Mouse (Mus musculus) testis, postnatal 10 days (tissue): ENCODE results near the gene Cfap61.

ENCODE experiments used
- DNase-seq: peaks from one replicate; pipeline ENCODE4 v3.0.0; 2021; ENCODE audit warnings: low spot score

Cfap61 gene

DNA sequence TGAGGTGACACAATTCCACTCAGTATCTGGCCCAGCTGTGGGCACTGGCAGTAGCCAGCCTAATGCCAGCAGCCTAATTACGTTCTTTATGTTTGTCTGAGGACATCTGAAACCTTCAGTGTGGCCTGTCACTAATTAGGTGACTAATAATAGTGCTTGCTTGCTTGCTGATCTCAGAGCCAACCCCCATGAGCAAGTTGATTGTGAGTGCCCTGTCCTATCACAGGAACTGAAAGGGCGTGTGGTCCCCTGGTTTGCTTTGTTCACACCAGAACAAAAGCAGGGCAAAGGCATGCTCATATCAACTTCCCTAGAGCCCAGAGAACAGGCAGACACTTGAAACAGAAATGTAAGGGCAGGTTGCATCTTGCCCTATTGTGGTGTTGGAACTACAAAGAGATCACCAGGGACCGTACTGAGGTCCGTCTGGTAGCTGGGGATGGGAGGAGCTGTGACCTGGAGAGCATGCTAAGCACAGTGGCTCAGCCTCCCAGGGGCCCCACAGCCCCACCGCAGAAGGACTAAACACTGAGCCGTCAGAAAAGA, 148.8 kb downstream of the Cfap61 start:
- DNase-seq = no peak

DNA sequence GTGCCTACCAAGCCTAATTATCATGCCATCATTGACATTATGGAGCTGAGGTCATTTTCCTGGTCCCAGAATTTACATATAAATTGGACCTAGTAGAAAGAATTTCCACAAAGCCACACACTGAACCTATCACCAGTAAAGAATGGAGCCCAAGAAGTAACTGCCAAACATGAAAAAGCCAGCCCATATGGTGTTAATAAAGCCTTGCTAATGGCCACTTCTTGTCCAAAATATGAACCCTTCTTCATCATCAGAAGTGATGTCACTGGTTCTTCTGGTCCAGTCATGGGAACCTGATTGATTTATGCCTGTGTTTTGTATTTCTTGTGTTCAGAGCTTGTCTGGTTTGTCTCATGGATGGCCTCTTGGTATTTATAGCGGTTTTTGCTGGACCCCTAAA, 152.8 kb downstream of the Cfap61 start:
- no peak for DNase-seq

DNA sequence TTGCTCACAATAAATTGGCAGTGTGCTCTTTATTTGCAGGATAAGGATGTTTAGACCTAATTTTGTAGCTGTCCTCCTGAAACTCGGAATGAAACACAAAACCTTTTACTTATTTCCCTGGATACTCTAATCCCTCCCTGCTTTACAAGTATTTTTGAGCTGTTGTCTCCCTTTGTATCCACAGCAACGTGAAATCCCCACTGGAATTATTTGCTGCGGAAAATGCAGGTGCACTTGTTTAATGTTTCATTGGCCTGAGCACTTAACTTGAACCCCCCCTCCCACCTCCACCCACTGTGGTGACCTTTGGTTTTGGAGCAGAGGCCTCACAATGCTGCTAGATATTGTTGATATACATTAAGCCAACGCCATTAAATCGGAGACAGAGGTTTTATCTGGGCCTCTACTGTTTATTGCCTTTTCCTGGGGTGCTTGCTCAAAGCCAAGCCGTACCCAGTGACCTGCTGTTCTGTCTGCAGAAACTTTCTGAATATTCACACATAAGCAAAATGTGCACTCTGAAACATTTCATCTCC, 154.6 kb downstream of the Cfap61 start:
- DNase-seq = no peak

DNA sequence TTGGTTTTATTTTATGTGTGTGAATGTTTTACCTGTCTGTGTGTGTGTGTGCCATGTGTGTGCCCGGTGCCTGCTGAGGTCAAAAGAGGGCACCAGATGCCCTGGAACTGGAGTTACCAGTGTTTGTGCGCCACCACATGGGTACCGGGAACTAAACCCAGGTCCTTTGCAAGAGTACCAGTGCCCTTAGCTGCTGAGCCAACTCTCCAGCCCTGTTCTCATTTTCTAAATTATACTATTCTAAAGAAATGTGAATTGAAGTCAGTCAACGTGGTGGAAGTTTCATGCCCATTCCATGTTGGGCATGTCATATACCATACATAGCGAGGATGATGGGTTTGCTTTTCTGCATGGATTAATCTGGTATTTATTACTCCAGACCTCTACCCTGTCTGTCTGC, 162.9 kb downstream of the Cfap61 start:
- DNase-seq = no peak

DNA sequence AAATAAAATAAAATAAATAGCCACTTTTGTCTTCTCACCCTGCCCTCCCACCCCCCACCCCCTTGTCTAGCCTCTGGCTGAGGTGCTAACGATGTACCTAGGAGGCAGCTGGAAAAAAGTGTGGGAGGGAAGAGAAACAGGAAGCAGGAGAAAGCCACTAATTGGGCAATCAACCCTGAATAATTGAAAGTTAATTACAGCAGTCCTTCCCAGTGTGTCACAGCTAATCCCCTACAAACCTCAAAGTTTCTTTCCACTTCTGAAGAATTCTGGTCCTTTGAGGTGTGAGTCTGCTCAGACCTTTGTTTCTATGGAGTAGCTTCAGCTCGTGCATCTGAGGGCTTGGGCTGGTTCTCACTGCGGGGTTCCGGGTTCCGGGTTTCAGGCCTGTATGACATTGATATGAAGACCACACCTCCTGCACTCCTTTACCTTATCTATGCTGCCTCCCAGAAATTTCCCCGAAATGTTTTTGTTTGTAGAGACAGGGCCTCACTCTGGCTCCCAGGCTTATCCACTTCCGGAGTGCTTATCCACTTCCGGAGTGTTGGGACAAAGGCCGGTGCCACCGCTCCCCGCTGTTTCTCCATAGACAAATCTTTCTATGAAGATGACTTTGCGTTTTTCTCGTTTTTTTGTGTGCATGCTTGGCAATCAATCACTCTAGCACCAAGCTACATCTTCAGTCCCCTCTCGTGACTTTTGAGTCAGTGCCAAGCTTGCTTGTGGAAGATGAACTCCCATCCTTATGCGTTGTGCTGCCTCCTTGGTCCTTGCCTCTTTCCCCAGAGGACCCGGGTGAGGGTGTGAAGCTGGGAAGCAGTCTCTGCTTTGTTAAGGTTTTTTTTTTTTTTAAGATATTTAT, 164.5 kb downstream of the Cfap61 start:
- DNase-seq = no peak

DNA sequence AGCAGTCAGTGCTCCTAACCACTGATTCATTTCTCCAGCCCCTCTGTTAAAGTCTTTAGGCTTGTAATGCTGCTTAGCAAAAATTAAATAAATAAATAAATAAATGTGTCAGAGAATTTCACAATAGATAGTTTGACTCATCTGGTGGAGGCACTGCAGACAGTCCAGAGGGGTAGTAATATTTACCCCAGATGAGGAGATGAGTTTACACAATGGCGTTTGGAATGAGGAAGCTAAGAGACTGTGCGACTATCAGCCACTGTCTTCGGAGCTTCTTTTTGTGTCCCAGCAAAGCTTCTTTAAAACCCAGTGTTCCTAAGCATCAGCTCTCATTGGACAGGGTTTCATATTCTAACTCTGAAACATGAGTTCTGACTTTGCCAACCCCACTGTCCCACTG, 165.3 kb downstream of the Cfap61 start:
- no peak for DNase-seq

DNA sequence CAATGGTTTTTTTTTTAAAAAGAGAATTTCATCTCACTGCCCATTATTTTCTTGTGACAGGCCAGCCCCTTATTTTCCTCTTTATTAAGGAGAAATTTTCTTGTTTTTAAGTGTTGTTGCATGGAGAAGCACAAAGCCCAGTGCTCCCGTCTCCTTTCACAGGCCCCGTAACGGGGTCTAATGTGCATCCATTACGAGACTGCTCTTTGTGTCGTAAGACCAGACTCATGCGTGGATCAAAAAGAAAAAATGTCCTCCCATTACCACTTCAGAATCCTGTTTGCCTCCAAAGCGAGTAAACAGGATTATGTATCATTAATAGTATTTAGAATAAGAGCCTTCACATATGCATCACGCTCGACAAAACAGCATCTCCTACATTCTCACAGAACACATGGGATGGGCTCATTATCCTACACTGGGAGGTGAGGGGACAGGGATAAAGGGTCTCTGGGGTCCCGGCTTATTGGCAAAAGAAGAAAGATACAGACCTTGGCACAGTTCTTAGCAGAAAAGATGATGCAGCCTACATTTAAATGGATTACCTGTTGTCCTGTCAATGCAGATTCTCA, 166.0 kb downstream of the Cfap61 start:
- no peak for DNase-seq

DNA sequence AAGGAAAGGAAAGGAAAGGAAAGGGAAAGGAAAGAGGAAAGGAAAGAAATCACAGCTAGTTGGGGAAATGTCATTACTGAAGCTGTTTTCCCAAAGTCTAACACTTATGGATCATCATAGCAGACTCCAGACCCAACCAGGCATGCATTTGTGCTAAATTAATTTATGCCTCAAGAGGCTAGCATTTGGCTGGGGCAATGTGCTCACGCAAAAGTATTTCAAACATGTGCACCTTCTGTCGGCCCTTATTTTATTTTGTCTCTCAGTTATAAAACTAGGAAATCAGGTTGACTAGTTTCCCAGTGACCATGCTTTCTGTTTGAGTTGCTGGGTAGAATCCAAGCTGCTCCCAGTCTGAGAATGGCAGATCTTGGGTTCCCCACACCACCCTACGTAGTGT, 168.0 kb downstream of the Cfap61 start:
- no peak for DNase-seq

DNA sequence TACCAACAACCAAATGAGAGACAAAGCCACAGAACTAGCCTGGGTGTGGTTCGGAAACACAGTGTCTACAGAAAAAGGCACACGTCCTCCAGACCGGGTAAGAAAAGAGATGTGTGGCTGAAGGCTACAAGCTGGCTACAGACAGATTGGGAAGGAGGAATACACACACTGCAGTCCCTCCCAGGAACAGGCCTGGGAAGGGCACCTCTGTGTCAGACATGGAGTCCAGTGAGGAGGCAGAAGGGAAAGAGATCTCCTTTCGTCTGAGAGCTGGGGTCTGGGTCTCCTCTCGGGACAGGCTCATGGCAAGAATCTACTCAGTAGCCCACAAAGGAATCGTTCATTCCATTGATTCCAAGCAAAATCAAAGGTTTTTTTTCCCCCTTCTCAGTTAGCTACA, 170.8 kb downstream of the Cfap61 start:
- no peak for DNase-seq

DNA sequence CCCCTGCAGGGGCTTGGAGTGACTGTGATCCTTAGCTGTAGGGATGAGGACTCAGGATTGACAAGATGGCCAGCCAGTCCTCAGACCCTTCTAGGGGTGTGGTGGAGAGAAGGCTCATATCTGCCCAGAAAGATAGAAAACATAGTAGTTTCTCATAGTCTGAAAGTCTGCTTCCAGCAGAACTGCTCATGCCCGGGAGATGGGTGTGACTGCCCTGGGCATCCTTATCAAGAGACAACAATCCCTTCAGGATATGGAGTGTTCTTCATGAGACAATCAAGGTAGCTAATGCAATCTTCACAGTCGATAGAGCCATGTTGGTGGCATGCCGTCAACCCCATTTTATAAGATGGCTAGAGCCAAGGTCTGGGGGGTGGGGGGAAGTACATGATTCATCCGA, 173.4 kb downstream of the Cfap61 start:
- no peak for DNase-seq

DNA sequence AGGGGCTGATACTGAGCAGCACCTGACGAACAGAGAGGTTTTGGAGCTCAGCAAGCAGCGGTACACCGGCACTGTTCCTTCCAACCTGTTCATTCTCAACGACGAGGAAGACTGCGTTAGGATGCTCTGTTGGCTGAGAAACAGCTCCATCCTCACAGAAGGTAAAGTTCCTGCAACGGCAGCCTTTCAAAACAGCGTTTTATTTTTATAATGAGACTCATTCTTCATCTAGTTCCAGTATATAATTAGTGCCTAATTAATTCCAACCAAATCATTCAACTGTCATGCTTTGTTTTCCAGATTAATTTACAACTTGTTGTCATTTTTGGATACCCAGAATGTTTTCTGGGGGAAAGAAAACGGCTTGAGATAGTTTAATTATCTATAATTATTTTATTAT, 175.3 kb downstream of the Cfap61 start:
- no peak for DNase-seq

DNA sequence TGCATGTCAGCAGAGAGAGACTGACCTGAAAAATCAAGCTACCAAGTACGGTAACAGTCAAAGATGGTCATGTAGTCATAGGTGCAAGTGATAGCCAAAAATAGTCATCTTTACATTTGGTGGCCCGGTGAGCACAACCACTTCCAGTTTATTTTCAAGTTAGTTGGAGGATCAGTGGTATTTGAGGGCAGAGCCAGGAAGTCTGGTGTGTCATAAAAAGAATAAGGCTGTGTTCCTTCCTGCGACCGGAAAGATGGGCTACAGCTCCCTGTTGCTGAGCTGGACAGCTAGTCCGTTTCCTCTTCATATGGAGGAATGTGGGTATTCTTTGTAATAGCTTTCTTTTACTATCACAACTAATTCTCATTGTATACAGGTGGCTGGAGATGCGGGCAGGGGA, 181.7 kb downstream of the Cfap61 start:
- no peak for DNase-seq

DNA sequence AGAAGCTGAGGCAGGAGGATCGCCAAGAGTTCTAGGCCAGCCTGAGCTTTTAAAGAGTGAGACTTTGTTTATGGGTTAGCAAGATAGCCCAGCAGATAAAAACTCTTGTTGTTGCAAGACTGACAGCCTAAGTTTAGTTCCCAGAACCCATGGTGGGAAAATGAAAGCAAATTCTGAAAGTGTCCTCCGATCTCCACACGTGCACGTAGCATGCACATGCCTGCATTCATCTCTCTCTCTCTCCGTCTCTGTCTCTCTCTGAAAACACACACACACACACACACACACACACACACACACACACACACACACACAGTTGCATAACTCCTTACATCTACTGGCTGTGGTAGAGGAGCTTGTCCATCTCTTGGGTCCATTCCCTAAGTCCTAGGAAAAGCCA, 182.1 kb downstream of the Cfap61 start:
- no peak for DNase-seq

DNA sequence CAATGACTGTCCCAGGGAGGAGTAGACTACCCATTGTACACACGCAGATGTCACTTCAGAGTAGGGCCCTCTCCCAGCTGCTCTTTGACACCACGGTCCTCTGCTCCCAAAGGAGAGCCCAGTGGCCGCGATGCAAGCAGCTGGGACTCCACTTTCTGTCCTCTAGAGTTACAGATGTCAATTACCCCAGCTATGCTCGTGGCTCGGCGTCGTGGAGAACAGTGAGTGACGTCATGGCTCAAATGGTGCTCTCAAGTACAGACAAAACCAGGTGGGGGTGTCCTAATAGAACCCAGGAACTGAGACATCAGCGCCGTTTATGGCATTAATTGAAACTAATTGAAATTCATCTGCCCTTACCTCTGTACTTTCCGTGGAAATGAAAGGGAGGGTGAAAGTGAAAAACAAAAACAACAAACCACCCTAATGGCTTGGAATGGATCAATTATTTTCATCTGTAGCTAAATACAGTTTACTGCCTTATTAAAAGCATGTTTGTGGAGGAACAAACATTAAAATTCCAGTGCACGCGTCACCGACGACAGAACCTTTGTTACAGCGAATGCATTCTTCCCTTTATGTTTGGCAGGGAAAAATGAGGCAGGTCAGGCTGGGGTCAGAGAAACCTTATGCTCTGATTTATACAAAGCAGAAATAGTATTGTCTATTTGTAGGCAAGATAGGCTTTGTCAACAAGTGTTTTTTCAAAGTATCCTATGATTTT, 182.8 kb downstream of the Cfap61 start:
- DNase-seq = no peak

DNA sequence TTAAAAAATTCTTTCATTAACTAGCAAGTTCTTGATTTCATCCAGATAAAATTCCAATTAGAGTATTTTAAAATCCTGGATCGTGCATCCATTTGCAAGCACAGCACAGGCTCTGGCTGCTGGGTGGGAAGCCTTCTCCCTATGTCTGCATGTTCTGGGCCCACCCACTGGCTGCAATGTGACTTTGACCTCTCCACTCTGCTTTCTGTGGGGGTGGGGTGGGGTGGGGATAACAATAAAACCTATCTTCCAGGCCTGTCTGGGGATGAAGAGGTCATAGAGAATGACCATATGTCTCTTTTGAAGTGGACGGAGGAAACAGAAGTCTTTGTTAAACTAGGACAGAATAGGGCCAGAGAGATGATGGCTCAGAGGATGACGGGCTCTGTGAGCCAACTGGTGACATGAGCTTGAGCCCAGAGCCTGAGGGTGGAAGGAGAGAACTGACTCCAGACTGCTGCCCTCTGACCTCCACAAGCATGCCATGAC, 183.4 kb downstream of the Cfap61 start:
- no peak for DNase-seq

DNA sequence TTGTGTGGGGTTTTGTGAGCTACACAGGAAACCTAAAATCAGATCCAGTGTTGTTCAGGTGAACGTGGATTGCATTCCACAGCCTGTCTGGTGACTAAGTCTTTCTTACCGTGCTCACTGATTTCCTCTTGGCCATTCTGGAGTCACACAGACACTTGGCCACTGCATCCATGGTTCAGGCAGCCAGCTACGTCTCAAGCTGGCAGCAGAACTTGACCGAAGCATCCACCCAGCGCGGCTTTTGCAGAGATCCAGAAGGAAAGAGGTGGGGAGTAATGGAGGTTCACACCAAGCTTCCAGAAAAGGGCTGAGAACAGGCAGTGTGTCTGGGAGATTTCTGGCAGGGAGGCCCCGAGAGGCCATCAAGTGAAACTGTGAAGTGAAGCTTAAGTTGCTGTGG, 187.0 kb downstream of the Cfap61 start:
- DNase-seq = no peak

DNA sequence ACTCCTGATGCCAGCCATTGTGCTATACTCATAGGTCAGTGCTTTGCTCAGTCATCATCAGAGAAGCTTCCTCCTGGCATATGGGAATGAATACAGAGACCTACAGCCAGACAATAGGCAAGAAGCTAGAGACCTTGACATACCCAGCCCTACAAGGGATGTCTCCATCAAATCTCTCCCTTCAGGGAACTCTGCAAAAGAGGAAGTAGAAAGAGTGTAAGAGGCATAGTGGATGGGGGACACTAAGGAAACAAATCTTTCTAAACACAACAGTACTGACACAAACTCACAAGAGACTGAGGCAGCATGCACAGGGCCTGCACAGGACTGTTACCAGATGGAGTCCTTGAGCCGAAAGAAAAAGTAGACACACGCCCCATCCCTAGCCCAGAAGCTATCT, 190.5 kb downstream of the Cfap61 start:
- no peak for DNase-seq

DNA sequence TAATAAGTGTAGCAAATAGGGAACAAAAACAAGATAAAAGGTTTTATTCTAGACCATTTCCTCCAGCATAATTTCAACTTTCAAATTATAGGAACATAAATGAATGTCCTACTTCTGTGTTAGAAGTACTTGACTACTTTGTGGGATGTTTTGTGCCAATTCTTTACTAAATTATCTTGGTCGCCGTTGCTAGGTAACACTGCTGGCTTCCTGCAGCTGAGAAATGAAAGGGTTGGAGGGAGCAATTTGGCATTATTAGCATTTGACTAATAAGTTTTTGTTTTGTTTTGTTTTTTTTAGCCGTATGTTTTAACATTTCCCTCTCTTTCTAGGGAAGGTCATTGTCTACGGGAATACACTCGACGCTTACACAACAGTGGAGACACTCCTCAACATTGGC, 194.0 kb downstream of the Cfap61 start:
- no peak for DNase-seq

DNA sequence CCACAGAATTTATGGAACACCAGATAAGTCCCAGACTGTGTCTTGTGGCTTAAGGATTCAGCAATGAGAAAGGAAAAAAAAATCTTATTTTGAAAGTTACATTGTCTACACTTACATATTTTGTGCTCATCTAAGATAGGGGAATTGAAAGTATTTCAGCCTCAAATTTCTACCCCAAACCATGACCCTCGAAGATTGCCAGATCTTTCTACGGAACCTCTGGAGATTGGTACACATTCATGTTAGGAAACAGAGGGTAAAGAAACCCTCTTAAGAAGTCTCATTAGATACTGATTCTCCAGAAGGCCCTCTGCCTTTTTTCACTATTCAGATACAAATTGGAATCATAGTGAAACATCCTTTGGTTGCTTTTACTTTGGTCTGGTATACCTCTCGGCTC, 195.9 kb downstream of the Cfap61 start:
- DNase-seq = no peak

DNA sequence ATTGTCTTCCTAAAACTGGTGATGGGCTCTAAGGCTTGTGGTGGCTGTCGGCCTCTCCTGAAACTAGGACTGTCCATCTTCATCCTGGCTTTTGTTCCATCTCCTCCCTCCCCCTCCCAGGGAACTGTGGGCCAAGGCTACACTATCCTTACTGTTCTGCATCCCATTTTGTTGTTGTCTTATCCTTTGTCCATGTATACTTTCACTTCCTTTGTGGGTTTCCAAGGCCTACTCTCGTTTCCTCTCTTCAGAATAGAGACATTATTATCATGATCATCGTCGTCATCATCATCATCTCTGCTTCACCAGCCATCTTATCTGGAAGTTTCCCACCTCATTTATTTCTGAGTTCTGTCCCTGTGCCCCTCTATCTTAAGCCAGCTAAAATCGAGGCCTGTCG, 199.7 kb downstream of the Cfap61 start:
- no peak for DNase-seq

DNA sequence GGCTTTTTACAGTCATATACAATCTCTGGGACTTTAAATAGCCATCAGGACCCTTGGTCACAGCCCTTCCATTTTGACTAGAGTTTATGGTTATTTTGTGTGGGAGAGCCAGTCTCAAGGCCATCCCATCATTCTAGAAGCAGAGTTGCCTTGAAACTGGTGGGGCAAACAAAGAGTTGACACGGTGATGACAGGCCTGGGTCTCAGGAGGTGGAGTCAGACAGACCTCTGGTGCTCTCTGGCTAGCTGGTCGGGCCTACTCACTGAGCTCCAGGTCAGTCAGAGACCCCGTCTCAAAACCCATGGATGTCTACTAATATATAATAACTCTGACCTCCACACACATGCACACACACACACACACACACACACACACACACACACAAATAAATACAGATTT, 206.1 kb downstream of the Cfap61 start:
- no peak for DNase-seq

DNA sequence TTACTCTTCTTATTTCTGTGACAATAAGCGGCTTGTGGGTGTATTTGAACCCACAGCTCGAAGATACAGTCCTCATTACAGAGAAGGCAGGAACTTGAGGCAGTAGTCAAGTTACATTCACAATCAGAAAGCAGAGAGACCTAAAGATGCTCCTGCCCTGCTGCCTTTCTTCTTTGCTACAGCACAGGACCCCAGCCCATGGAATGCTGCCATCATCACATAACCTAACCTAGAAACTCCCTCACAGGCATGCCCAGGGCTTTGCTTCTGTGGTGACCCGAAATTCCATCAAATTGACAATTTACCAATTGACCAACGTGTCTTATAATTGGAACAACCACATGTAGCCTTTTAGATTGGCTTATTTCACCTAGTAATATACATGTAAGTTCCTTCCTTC, 212.7 kb downstream of the Cfap61 start:
- no peak for DNase-seq

DNA sequence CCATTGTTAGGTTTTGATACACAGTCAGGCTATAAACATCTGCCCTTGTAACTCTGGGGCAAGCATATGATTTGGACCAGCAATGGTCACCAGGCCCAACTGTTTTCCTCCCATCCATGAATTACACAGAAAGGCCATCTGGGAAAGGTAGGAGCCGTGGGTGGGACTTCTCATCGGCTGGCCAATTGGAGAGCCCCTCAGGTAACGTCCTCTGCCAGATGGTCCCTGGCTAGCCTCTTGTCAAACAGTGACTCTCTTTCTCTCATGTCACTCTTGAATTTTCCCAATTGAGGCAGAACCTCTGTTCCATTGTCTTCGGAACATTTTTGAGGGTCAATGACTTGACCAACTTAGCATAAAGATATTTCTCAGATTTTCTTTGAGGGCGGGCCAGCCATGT, 213.2 kb downstream of the Cfap61 start:
- DNase-seq = no peak
